Mouse (Mus musculus) limb, embryonic 10.5 days (tissue): ENCODE results near the gene Plcd1. TPM values are rescaled to one million over a fixed set of nuclear protein-coding genes. Genes with fewer than 3 reads are reported as not detected.

Experiments used
- DNase-seq: peaks from one replicate; pipeline ENCODE4 v3.0.0-alpha.2; 2017; ENCODE audit warnings: low spot score
- H3K27ac ChIP-seq: fragments of 300-500 bp; sonication (generic); 2 replicates; pipeline ENCODE4 v1.5.1; 2016; ENCODE audit warnings: mild to moderate bottlenecking
- H3K27me3 ChIP-seq: fragments of 300-500 bp; sonication (generic); 2 replicates; pipeline ENCODE4 v1.6.1; 2016; ENCODE audit warnings: low read depth, mild to moderate bottlenecking; ENCODE audit not compliant: poor library complexity, severe bottlenecking
- H3K36me3 ChIP-seq: fragments of 300-500 bp; sonication (generic); 2 replicates; pipeline ENCODE4 v1.6.1; 2016; ENCODE audit warnings: mild to moderate bottlenecking, moderate library complexity
- H3K4me1 ChIP-seq: fragments of 300-500 bp; sonication (generic); 2 replicates; pipeline ENCODE4 v1.6.1; 2016
- H3K4me3 ChIP-seq: fragments of 300-500 bp; sonication (generic); 2 replicates; pipeline ENCODE4 v1.5.1; 2016; ENCODE audit warnings: mild to moderate bottlenecking, moderate library complexity
- H3K9me3 ChIP-seq: fragments of 300-500 bp; sonication (generic); replicated peaks from 2 replicates; pipeline ENCODE4 v1.6.1; 2016; ENCODE audit warnings: mild to moderate bottlenecking
- WGBS: fragments of 180-500 bp; shearing (Covaris S2); methylation state at CpG from one replicate; pipeline ENCODE4 v1.1.7; 2016; 5-methylcytosine and 5-hydroxymethylcytosine counted together
- polyA plus RNA-seq: library from polyadenylated mRNA; unstranded; fragments of >200 nt; fragmentation: Nextera tagmentation; extraction: Ambion mirVana; gene quantifications from 2 replicates; pipeline ENCODE4 v1.2.1, GENCODE M21; 2016

Gene Plcd1
- polyA plus RNA-seq, 1 experiment from 2014 or later: 14.3 TPM

DNA sequence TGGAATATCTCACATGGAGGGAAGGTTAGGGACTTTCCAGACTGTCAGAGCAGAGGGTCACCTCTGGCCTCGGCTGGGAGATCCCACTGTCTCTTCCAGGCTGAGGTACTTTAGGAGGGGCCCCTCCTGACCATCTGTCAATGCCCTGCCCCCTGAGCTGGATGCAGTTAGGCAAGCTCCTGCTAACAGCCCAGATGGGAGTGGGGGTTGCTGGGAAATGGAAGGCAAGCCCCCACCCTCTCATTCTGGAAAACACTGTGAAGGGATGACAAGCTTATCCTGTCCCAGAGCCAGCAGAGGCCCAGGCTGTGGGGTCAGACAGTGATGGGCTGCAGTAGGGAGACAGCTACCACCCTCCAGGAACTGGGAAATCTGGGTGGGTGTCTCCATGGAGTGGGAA lies 6.9 kb downstream of the Plcd1 start:
- peaks cover 59% of the 10 kb centered on the region for H3K4me1 ChIP-seq

DNA sequence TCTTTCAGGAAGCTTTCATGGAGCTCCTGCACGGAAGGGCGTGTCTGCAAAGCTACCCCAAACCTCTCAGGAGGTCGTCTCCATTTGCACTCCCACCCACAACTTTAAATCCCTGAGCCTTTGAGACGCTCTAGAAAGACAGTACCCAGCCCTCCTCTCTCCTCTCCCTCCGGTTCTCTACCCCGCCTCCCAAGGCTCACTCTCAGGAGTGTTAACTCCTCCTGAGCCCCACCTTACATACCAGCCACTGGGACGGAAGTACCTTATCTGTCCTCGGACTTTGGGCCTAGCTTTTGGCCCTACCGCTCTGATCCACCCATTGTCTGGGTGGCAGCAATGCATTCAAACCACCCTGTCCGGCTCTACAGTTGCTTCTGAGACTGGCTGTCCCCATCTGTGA lies 9.3 kb downstream of the Plcd1 start:
- Histone ChIP-seq H3K27ac (no peak overlapping the region), H3K4me1 (peaks cover 55% of the 10 kb centered on the region), H3K27me3 (no peaks in the 10 kb centered on the region), H3K36me3 (peaks cover 10% of the 10 kb centered on the region; the same call in 1 of the 2 replicates), H3K4me3 (no peak overlapping the region), H3K9me3 (no peaks in the 10 kb centered on the region)
- no peak for DNase-seq
- WGBS: 78% methylated on average over 10 of the region's 10 CpGs

More for the DNA sequence above, 6.9 kb downstream of the Plcd1 start:
- H3K9me3 ChIP-seq: no peaks in the 10 kb centered on the region
- 38% methylated on average over 1 of the region's 1 CpGs for WGBS
- H3K27me3 ChIP-seq: peaks cover 20% of the 10 kb centered on the region
- H3K36me3 ChIP-seq: no peaks in the 10 kb centered on the region
- H3K4me3 ChIP-seq: no peak overlapping the region
- DNase-seq: no peak
- peak overlapping the region; percentile 9; the same call in 1 of the 2 replicates for H3K27ac ChIP-seq

DNA sequence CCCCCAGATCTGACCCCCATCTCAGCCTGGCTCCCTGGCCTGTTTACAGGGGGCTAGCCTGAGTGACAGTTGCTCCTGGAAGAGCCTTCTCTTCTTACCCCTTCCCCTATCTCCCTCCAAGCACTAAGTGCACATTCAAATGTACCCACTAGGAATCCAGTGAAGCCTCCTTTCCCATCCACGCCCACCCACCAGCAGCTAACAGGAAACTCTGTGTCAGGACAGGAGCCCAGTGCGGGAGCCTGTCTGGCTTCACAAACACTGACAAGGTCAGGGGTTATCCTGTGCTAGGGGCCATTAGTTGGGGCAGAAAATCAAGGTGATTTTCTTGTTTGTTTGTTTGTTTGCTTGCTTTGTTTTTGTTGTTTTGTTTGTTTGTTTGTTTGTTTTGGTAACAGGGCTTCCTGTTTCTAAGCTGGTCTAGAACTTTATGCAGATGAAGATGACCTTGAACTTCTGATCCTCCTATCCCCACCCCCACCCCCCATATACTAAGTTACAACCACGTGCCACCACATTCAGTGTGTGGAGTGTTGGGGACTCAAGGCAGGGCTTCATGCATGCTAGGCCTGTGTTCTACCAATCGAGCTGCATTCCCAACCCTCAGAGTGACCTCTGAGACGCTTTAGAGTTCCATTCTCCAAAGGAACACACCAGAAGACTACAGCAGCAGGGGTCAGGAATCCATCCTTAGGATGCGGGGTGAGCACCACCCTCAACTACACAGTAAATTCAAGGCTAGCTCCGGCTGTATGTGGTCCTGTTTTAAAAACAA lies 10.5 kb downstream of the Plcd1 start:
- 67% methylated on average over 7 of the region's 7 CpGs for WGBS
- Histone ChIP-seq H3K4me3 (no peak overlapping the region), H3K27ac (peak overlapping the region; percentile 81), H3K9me3 (no peaks in the 10 kb centered on the region), H3K36me3 (peaks cover 10% of the 10 kb centered on the region; the same call in 1 of the 2 replicates), H3K27me3 (no peaks in the 10 kb centered on the region), H3K4me1 (peaks cover 43% of the 10 kb centered on the region)
- no peak for DNase-seq

DNA sequence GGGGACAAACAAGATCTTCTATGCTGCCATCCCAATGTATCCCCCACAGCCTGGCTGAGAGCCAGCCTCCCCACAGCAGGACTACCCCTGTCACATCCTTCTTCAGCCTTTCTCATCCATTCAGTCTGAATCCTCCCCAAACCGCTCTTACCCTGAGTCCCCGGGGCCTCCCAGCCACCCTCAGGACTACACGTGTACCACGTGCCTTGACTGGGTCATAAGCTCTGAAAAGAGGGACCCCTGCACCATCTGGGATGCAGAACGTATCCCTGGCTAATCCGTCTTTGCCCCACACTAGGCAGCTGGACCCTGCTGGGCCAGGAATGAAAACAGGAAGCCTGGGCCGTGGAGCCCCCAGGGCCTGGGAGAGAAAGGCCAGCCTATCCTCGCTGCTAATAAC lies 11.3 kb downstream of the Plcd1 start:
- Histone ChIP-seq H3K27me3 (no peaks in the 10 kb centered on the region), H3K27ac (peak overlapping the region; percentile 81), H3K9me3 (no peaks in the 10 kb centered on the region), H3K4me3 (no peak overlapping the region), H3K4me1 (peaks cover 37% of the 10 kb centered on the region), H3K36me3 (peaks cover 10% of the 10 kb centered on the region; the same call in 1 of the 2 replicates)
- WGBS: 19% methylated on average over 8 of the region's 8 CpGs
- DNase-seq: peak; percentile 55

DNA sequence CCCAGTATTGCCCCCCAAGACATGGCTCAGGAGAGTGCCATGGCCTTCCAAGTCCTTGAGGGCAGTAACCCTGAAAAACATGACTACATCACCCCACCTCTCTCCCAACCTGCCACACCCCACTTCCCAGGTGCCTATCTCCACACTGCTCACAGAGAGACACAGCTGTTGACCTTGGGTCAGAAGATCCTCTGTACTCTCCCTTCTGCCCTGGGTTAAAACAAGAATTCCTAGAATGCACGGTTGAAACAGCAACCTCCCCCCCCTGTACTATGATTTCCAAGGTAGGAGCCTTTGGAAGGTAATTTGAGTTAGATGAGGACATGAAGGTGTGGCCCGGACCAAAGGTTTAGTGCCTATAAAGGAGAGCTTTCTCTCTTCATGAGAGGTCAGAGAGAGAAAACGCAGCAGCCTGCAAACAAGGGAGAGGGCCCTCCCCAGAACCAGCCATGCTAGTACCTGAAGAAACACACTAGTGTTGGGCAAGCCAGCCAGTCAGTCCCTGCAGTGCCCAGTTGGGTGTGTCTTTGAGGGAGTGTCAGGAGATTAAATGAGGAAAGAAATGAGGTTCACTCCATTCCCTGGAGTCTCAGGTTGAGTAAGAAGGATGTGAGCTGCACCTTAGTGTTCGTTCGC lies 13.1 kb downstream of the Plcd1 start:
- H3K27me3 ChIP-seq: no peaks in the 10 kb centered on the region
- peaks cover 30% of the 10 kb centered on the region for H3K4me1 ChIP-seq
- no peak overlapping the region for H3K27ac ChIP-seq
- no peaks in the 10 kb centered on the region for H3K9me3 ChIP-seq
- DNase-seq: no peak
- peaks cover 18% of the 10 kb centered on the region for H3K36me3 ChIP-seq
- WGBS: 80% methylated on average over 5 of the region's 5 CpGs
- no peak overlapping the region for H3K4me3 ChIP-seq

DNA sequence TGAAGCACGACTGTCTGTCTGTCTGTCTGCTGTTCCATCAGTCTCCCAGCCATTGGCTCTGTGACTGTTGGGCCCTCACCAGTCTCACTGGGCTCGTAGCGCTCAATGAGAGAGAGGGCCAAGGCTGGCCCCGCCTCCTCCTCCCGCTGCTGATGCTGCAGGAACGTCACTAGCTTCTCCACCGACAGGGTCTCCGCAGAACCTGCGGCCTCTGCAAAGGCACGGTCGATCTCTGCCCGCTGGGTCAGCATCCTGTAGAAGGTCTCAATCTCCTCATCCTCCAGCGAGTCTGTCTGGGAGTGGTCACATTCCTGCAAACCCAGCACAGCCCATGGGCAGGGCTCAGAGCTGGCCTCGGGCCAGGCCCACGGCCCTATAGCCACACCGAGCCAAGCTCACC lies 17.6 kb downstream of the Plcd1 start:
- Histone ChIP-seq H3K27me3 (no peaks in the 10 kb centered on the region), H3K36me3 (peaks cover 49% of the 10 kb centered on the region), H3K9me3 (no peaks in the 10 kb centered on the region), H3K4me1 (peaks cover 18% of the 10 kb centered on the region), H3K4me3 (no peak overlapping the region), H3K27ac (0 out of 2 replicates have a peak overlapping the region, but pooled peaks have one; percentile 8)
- 78% methylated on average over 16 of the region's 16 CpGs for WGBS
- DNase-seq: no peak

DNA sequence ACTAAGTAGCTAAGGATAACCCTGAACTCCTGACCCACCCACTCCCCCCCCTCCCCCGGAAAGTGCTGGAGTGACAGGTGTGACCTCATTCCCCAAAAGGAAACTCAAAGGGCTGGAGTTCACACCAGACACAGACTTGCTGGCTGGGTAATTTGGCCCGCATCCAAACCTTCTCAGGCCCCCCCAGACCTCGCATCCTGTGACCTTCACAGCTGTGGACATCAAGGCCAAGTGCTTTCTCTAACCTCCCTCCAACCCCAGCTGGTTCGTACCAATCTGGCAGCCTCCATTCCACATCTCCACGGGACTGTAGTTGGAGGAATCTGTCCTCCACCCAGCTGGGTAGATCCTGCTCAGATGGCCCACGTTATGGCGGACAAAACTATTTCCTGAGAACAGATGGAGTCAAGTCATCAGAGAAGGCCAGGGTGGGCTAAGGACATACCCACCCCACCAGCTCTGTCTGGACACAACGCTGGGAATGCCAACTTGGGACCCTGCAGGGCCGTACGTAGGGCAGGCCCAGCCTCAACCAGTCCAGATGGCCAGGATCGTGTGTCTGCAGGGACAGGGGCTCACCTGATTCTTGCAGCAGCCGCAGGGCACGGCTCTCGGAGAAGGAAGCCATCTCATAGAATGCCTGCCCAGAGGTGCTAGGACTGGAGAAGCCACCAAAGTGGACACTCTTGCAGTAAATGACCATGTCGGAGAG lies 20.0 kb downstream of the Plcd1 start:
- H3K36me3 ChIP-seq: peaks cover 45% of the 10 kb centered on the region
- no peaks in the 10 kb centered on the region for H3K9me3 ChIP-seq
- DNase-seq: no peak
- peaks cover 18% of the 10 kb centered on the region for H3K4me1 ChIP-seq
- no peak overlapping the region for H3K4me3 ChIP-seq
- 0 out of 2 replicates have a peak overlapping the region, but pooled peaks have one; percentile 8 for H3K27ac ChIP-seq
- WGBS: 89% methylated on average over 15 of the region's 15 CpGs
- H3K27me3 ChIP-seq: no peaks in the 10 kb centered on the region

DNA sequence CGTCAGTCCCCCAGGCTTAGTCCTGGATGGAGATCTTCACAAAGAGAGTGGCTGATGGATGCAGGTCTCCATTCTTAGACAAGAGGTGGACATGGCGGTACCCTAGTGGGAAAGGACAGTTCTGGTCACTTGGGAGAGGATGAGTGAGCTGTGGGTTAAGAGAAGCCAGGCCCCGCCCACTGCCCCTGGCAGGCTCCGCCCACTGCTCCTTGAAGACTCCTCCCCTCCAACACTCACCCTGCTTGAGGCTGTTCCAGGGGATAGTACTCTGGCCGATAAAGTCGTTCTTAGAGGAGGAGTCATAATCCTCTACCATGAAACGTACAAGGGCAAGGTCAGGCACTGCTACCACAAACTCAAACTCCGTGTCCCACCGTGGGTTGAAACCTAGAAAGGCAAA lies 21.5 kb downstream of the Plcd1 start:
- 78% methylated on average over 9 of the region's 9 CpGs for WGBS
- Histone ChIP-seq H3K36me3 (peaks cover 45% of the 10 kb centered on the region), H3K27ac (no peak overlapping the region), H3K4me1 (peaks cover 24% of the 10 kb centered on the region), H3K4me3 (no peak overlapping the region), H3K9me3 (no peaks in the 10 kb centered on the region), H3K27me3 (no peaks in the 10 kb centered on the region)
- DNase-seq: no peak

DNA sequence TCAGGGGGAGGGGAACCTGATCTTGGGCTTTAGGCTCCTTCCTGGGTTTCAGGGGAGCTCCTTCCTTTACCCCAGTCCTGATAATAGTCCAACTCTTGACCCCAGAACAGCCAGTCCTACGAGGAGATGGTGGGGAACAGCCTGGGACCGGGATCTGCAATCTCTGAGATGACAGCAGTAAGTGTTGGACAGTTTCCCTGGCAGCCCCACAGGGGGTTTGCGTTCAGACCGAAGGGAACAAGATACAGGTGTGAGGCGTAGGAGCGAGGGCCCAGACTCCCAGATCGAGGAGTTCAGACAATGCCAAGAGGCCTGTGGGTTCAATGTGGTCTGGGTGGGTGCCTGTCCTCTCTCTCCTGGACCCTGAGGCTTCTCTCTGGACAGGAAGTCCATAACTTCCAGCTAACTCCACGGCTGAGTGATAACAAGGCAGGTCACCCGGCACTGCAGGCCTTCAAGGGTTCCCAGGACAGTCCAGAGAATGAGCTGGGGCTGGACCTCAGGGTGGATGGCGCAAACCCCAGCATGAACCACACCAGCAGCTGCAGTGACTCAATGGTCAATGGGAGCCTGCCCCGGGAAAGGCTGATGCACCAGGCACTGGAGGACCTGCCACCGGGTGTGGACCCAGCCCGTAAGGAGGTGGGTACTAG lies 23.0 kb downstream of the Plcd1 start:
- no peaks in the 10 kb centered on the region for H3K9me3 ChIP-seq
- no peak for DNase-seq
- H3K36me3 ChIP-seq: peaks cover 39% of the 10 kb centered on the region
- no peak overlapping the region for H3K27ac ChIP-seq
- WGBS: 81% methylated on average over 13 of the region's 13 CpGs
- H3K4me3 ChIP-seq: no peak overlapping the region
- peaks cover 20% of the 10 kb centered on the region for H3K4me1 ChIP-seq
- no peaks in the 10 kb centered on the region for H3K27me3 ChIP-seq

DNA sequence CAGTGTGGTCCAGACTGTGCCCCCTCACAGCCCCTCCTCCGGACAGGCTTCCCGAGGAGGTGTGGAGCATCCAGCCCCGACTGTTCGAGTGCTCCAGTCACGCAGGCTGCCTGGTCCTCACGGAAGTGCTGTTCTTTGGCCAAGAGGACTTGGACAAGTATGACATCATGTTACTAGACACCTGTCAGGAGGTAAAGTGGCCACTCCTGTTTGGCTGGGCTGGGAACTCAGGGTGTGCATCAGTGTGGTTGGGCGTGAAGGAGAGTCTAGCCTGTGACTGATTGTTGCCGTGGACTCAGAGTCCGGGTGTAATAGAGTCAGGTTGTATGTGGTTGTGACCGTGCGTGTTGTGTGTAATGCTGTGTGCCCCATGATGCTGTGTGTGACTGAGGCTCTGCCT lies 25.0 kb downstream of the Plcd1 start:
- H3K36me3 ChIP-seq: peaks cover 20% of the 10 kb centered on the region
- H3K9me3 ChIP-seq: no peaks in the 10 kb centered on the region
- no peak overlapping the region for H3K4me3 ChIP-seq
- H3K4me1 ChIP-seq: peaks cover 25% of the 10 kb centered on the region
- DNase-seq: no peak
- no peaks in the 10 kb centered on the region for H3K27me3 ChIP-seq
- H3K27ac ChIP-seq: 0 out of 2 replicates have a peak overlapping the region, but pooled peaks have one; percentile 15
- 89% methylated on average over 11 of the region's 11 CpGs for WGBS

DNA sequence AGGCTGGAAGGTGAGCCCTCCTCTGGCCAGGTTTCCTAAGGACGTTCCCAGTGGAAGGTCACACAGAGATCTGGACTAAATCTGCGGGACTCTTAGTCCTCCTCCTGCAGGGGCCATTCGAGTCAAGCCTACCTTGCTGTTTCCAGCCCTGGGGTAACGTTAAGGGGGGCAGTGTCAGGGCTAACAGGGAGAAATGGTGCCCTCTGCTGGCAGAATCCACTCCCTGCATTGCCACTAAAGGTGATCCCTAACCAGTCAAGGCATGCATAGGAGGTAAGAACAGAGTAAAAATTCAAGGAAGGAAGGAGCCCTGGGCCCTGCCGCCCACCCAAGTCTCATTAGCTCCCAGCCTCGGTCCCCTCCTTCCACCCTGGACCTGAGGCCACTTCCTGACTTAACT lies 25.7 kb downstream of the Plcd1 start:
- Histone ChIP-seq H3K36me3 (peaks cover 14% of the 10 kb centered on the region), H3K27me3 (no peaks in the 10 kb centered on the region), H3K9me3 (no peaks in the 10 kb centered on the region), H3K27ac (no peak overlapping the region), H3K4me1 (peaks cover 28% of the 10 kb centered on the region), H3K4me3 (no peak overlapping the region)
- peak; percentile 89 for DNase-seq
- WGBS: 7% methylated on average over 6 of the region's 6 CpGs

DNA sequence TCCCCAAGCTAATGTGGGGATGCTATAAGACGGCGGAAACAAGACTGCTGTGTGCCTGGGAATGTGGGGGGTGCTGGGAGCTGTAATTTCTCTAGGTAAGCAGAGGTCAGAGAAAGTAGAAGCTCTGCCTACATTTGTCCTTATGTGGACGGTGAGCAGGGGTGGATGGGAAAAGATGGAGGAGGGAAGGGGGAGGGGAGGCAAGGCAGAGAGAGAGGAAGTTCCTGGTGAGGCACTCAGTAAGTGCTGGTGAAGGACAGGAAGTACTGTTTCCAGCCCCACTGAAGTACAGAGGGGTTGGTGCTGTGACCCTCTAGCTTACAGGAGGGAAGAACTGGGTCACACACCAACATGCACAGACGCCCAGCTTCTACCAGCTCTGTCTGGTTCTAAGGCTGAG lies 29.0 kb downstream of the Plcd1 start:
- peak overlapping the region; percentile 68 for H3K27ac ChIP-seq
- no peaks in the 10 kb centered on the region for H3K36me3 ChIP-seq
- peaks cover 29% of the 10 kb centered on the region for H3K4me1 ChIP-seq
- no peak overlapping the region for H3K4me3 ChIP-seq
- WGBS: 65% methylated on average over 4 of the region's 4 CpGs
- DNase-seq: no peak
- H3K9me3 ChIP-seq: no peaks in the 10 kb centered on the region
- H3K27me3 ChIP-seq: no peaks in the 10 kb centered on the region
